In the genomic region with DNA sequence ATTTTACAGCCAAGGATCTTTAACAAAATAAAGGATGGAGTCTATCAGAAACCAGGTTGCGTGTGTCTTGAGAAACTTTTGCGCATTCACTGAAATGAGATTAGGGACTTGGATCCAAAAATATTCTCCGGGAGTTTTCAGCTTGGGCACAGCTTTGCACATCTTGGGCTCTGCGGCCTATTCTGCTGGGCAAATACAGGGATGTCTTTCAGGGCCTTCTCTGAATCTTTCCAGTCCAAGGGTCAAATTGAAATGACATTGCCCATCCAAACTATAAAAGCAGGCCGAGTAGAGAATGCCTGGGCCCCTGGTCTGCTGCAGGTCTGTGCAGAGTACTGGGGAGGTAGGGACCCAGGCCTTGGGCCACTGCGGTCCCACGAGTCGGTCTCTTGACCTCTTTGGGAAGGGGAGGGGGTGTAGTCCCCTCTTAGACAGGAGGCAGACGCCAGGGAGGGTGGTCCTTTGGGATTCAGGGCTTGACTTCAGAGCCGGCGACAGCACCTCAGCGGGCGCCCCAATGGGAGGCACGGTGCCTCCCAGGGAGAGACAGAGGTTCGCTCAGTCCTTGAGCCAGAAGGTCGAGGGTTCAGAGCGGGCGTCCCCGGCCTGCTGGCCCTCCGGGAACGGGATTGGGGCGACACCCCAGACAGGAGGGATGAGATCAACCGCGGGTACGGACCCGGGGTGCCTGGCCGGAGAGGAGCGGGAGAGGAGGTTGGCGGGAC, we compare ENCODE assay signal across 8 mouse cellular contexts. TPM values are rescaled to one million over a fixed set of nuclear protein-coding genes. Genes with fewer than 3 reads are reported as not detected.
DNase-seq lines count a peak whose midpoint lies in the region; ATAC-seq and TF ChIP-seq lines count a peak whose summit lies in the region.

Gene Ssbp2, plus strand, starts transcription at position 388 of the 725 bp plus-strand sequence.

- peak within 1 kb of the TSS; percentile 98 for H3K27ac ChIP-seq in embryonic facial prominence, embryonic 13.5 days
- H3K27ac ChIP-seq in heart, embryonic 12.5 days (ENCODE audit: poor library complexity, severe bottlenecking), result peak within 1 kb of the TSS; percentile 90

- no peak for TF ChIP-seq CTCF in C2C12 (IDR thresholded peaks at IDR 0.05; ENCODE audit: control insufficient read depth, insufficient read depth, insufficient read length)

- H3ac ChIP-seq in C2C12 (ENCODE audit: control insufficient read depth, insufficient read length, low read depth), result peak within 1 kb of the TSS; percentile 81

- H3K79me3 ChIP-seq in C2C12 (ENCODE audit: low read depth), result peaks cover 7% of the 10 kb centered on the region

- peaks cover 23% of the 10 kb centered on the region for H3K79me2 ChIP-seq in C2C12 (ENCODE audit: control insufficient read depth, insufficient read depth)

- H3K9me3 ChIP-seq in embryonic facial prominence, embryonic 13.5 days, result no peaks in the 10 kb centered on the region
- no peaks in the 10 kb centered on the region for H3K9me3 ChIP-seq in heart, embryonic 12.5 days (replicated peaks)

- H3K4me2 ChIP-seq in embryonic facial prominence, embryonic 13.5 days, result peak within 1 kb of the TSS; percentile 75
- H3K4me2 ChIP-seq in heart, embryonic 12.5 days, result peak within 1 kb of the TSS; percentile 79

- peak within 1 kb of the TSS; percentile 51 for H3K4me3 ChIP-seq in C2C12 (ENCODE audit: insufficient read depth, poor library complexity, severe bottlenecking)
- H3K4me3 ChIP-seq in embryonic facial prominence, embryonic 13.5 days, result peak within 1 kb of the TSS; percentile 96
- H3K4me3 ChIP-seq in heart, embryonic 12.5 days, result peak within 1 kb of the TSS; percentile 75

- 8% methylated on average over 27 of the region's 29 CpGs for WGBS in embryonic facial prominence, embryonic 13.5 days
- WGBS in heart, embryonic 12.5 days, result 8% methylated on average over 28 of the region's 29 CpGs

- peak within 1 kb of the TSS; percentile 99 for H3K9ac ChIP-seq in embryonic facial prominence, embryonic 13.5 days
- peak within 1 kb of the TSS; percentile 86 for H3K9ac ChIP-seq in heart, embryonic 12.5 days

- ATAC-seq in embryonic facial prominence, embryonic 13.5 days (ENCODE audit: insufficient number of reproducible peaks, insufficient read depth, low FRiP score, low TSS enrichment, low read depth), result peak; percentile 5; the same call in 1 of the 2 replicates
- peak; percentile 75 for ATAC-seq in heart, embryonic 12.5 days (ENCODE audit: insufficient number of reproducible peaks, low FRiP score)

- H3K36me3 ChIP-seq in C2C12 (ENCODE audit: control insufficient read depth, insufficient read depth), result no peaks in the 10 kb centered on the region
- H3K36me3 ChIP-seq in embryonic facial prominence, embryonic 13.5 days, result no peaks in the 10 kb centered on the region
- H3K36me3 ChIP-seq in heart, embryonic 12.5 days, result no peaks in the 10 kb centered on the region

- peaks cover 26% of the 10 kb centered on the region for H3K4me1 ChIP-seq in embryonic facial prominence, embryonic 13.5 days
- H3K4me1 ChIP-seq in heart, embryonic 12.5 days (replicated peaks), result peaks cover 27% of the 10 kb centered on the region

- no peaks in the 10 kb centered on the region for H3K27me3 ChIP-seq in C2C12 (ENCODE audit: control insufficient read depth, insufficient read depth, insufficient read length)
- no peaks in the 10 kb centered on the region for H3K27me3 ChIP-seq in embryonic facial prominence, embryonic 13.5 days
- no peaks in the 10 kb centered on the region for H3K27me3 ChIP-seq in heart, embryonic 12.5 days (replicated peaks)

- DNase-seq in adrenal gland, adult 18-20 months (ENCODE audit: low spot score in 2 of 2), result no peak
- no peak for DNase-seq in adrenal gland, adult (ENCODE audit: inconsistent age in 2 of 2, low spot score in 1 of 2)
- DNase-seq in layer of hippocampus, postnatal 14 days (ENCODE audit: low spot score in 2 of 2), result no peak
- DNase-seq in mesoderm, embryonic 11.5 days (ENCODE audit: low read depth, low spot score), result peak; percentile 61
- no peak for DNase-seq in cerebellum, adult 9-11 months

TF ChIP-seq in C2C12, 6 proteins besides CTCF, POLR2A, EP300 and RAD21:
- TF ChIP-seq USF1 (IDR thresholded peaks at IDR 0.05; ENCODE audit: low read depth) (no peak), MYOG (IDR thresholded peaks at IDR 0.05; ENCODE audit: control insufficient read depth, extremely low read depth, insufficient read length) (no peak), MAX (IDR thresholded peaks at IDR 0.05) (no peak), MYOD1 (IDR thresholded peaks at IDR 0.05; ENCODE audit: control insufficient read depth, insufficient read length, low read depth) (no peak), FOSL1 (IDR thresholded peaks at IDR 0.05; ENCODE audit: insufficient read depth, low read length, poor library complexity, severe bottlenecking) (no peak), CEBPB (IDR thresholded peaks at IDR 0.05; ENCODE audit: low read depth) (no peak)

RNA-seq across cellular contexts. Expression of gene Ssbp2, which starts in this region (rescaled TPM):
- 10 to 100 TPM; 20.1 to 28.4 TPM for total RNA-seq in adrenal gland, adult 18-20 months (2021)
- 22.5 TPM for polyA plus RNA-seq in C2C12 (2012; fragmentation: generic; extraction: Trizol)
- 220 and 228 TPM in 2 replicates for polyA plus RNA-seq in embryonic facial prominence, embryonic 13.5 days (2015; fragmentation: Nextera tagmentation; extraction: Ambion mirVana)
- 78.6 and 79.0 TPM in 2 replicates for polyA plus RNA-seq in heart, embryonic 12.5 days (2016; fragmentation: Nextera tagmentation; extraction: Ambion mirVana)
- total RNA-seq in layer of hippocampus, postnatal 14 days (2021), result 10 to 100 TPM; 92.4 to 93.6 TPM
